Mouse (Mus musculus) Patski (cell line): ENCODE results near the gene Timm8a1. TPM values are rescaled to one million over a fixed set of nuclear protein-coding genes. Genes with fewer than 3 reads are reported as not detected.
"Not testable (repeated sequence)": the region's sequence is repeated elsewhere in the genome, so short reads cannot be mapped to it uniquely, and the experiment has no call there.

ENCODE experiments used
- ATAC-seq: fragments of 100-300 bp; one replicate; pipeline ENCODE4 v1.8.0; 2021
- CTCF ChIA-PET: fragments of 350-600 bp; sonication (Branson Sonifier 250); formaldehyde crosslinking; loops from one replicate; lab custom pipeline; 2022; ENCODE audit warnings: inconsistent platforms; lab: Charles Lee
- POLR2A ChIA-PET: fragments of 350-600 bp; sonication (Branson Sonifier 250); formaldehyde crosslinking; loops from one replicate; lab custom pipeline; 2022; ENCODE audit warnings: antibody characterized with exemption, inconsistent platforms; lab: Charles Lee
- DNase-seq: peaks from one replicate; pipeline ENCODE4 v3.0.0-alpha.2; 2011; ENCODE audit warnings: low read depth, low spot score
- H3K27me3 ChIP-seq: fragments of 371-371 bp; one replicate; pipeline ENCODE4 v1.5.1; 2021
- CTCF ChIP-seq: fragments of 100-300 bp; IDR thresholded peaks from one replicate; pipeline ENCODE4 v1.5.1; 2021
- in situ Hi-C: fragments of 300-500 bp; cut with MboI; formaldehyde crosslinking; loops from 3 replicates; pipeline ENCODE4 v1.11.1; 2018; ENCODE audit warnings: low pct_unique_long_range_greater_than_20kb, mixed read lengths
- polyA plus RNA-seq: library from polyadenylated mRNA; unstranded; gene quantifications from one replicate; pipeline ENCODE4 v1.2.3, GENCODE M21; 2021

Gene Timm8a1
- polyA plus RNA-seq, 1 experiment from 2014 or later = 63.0 TPM

DNA sequence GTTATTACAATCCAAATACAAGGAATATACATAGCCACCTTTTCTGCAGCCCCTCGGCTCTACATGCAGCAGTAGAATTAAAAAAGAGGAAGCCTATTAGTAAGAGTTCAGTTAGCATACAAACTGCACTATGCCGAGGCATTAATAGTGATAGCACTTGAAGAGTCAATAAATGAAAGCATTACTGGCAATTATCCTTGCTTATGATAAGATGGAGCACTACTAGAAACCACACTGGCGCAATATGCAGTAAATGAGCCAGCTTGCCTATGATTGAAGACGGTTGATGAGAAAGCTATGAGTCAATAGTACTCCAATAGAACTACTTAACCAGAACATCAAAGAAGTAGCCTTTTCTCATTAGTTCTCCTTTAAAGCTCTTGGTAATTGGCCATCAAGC lies 36.2 kb upstream of the Timm8a1 start:
- POLR2A ChIA-PET = no interaction called here
- TF ChIP-seq CTCF = no peak
- CTCF ChIA-PET = no interaction called here
- in situ Hi-C loops = no loop called here
- DNase-seq (no peak), ATAC-seq (no peak)
- H3K27me3 ChIP-seq = peaks cover 29% of the 10 kb centered on the region

DNA sequence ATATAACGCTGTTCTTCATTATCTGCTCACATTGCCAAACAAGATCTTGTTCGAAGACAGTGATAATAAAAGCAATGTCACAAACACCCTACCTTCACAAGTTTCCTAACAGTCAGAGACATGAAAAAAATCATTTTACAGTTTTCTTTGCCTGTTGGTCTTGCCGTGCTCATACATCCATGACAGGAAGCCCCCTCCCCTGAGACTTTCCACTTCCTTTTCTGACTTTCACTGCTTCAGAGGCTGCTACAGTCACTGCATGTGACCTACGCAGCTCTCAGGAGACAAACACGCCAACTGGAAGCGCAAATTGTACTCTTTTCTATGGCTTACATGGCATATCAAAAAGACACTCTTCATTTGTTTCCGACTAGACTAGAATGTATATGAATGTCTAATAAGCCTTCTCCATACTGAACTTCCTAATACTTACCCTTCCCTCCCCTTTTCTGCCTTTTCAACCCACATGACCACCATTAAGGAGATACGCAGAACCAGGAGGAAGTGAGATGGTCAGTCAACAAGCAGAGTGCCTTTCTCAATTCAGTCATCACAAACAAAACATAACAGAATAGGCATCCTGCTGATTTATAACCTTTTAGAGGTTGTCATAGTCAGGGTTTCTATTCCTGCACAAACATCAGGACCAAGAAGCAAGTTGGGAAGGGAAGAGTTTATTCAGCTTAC lies 25.0 kb upstream of the Timm8a1 start:
- in situ Hi-C loops = no loop called here
- ChIA-PET CTCF (no interaction called here), POLR2A (no interaction called here)
- TF ChIP-seq CTCF = no peak
- peaks cover 44% of the 10 kb centered on the region for H3K27me3 ChIP-seq
- no peak for ATAC-seq
- DNase-seq = no peak

DNA sequence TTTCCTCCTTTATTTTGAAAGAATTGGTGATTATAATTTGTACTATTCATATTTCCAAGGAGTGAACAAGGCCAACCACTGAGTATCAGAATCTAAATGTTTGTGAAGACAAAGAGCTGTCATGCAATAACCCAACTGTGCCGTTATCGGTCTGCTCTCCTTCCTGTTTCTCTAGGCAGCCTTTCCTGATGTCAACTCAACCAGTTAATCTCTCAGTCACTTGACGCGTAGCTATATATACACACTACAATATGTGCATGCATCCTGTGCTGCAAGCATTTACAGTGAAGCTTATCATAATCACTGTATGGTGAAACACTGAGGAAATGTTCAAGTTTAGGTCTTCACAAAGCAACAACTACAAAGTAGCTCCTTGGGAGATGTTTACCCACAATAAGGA lies 22.7 kb upstream of the Timm8a1 start:
- ATAC-seq (no peak), DNase-seq (no peak)
- in situ Hi-C loops = no loop called here
- ChIA-PET CTCF (interaction anchor here (2.2 kb wide), 1 partner anchor 20 kb away, joined by 5 read pairs; no protein-coding TSS in a partner anchor), POLR2A (interaction anchor here (0.6 kb wide), 1 partner anchor 1567 kb away, joined by 4 read pairs; no protein-coding TSS in a partner anchor)
- no peak for TF ChIP-seq CTCF
- peaks cover 57% of the 10 kb centered on the region for H3K27me3 ChIP-seq

DNA sequence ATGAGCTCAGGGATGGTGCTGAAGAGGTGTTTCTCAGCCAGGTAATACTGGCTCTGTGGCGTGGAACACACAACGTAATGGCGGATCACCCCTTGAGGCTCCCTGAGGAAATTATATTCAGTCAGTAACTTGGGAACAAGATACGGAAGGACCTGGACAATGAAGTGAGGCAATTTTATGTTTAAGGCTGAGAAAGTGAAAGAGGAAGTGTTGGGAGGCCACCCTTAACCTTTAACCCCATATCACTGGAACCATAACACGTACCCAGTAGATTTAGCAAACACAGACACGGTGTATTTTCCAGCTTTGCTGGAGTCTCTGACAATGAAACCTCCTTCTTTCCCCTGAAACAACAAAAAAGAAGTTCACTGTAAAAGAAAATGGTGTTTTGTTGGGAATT lies 12.8 kb upstream of the Timm8a1 start:
- CTCF ChIA-PET = interaction anchor here (1.3 kb wide), 1 partner anchor 9 kb away, joined by 3 read pairs; no protein-coding TSS in a partner anchor
- TF ChIP-seq CTCF = no peak
- peaks cover 6% of the 10 kb centered on the region for H3K27me3 ChIP-seq
- DNase-seq = no peak
- POLR2A ChIA-PET = interaction anchor here (0.7 kb wide), 1 partner anchor 21 kb away, joined by 3 read pairs; no protein-coding TSS in a partner anchor
- in situ Hi-C loops = no loop called here
- ATAC-seq = no peak

DNA sequence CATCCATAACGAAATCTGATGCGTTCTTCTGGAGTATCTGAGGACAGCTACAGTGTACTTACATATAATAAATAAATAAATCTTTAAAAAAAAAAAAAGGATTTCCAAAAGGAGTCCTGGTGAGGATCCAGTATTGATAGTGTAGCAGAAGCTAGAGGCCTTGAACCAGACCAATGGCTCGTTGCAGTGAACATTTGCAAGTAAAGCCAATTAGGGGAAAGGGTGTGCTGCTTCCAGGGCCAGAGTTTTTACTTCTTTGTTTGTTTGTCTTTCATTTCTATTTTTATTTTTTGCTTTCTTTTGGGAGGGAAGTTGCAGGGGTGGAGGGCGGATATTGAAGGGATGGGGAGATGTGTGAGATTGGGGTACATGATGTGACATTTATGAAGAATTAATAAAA lies 11.7 kb upstream of the Timm8a1 start:
- POLR2A ChIA-PET = no interaction called here
- no peak for TF ChIP-seq CTCF
- peaks cover 3% of the 10 kb centered on the region for H3K27me3 ChIP-seq
- in situ Hi-C loops = no loop called here
- CTCF ChIA-PET = no interaction called here
- DNase-seq (no peak), ATAC-seq (no peak)

DNA sequence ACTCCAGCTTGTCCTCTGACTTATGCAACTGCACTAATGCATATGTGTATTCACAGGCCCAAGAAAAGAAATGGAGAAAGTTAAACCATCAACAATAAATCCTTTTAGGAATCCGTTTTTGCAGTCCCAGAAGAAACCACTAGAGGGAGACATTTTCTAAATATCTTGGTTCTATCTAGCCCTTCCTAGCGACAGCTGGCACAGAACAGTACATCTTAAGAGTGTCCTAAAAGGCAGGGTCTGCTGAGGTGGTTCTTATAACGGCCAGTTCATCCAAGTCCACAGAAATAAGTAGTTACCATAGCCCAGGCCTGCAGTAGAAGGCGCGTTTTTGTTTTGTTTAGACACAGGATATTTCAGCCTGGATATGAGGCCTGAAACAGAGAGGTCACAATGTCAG lies 9.2 kb upstream of the Timm8a1 start:
- DNase-seq = no peak

DNA sequence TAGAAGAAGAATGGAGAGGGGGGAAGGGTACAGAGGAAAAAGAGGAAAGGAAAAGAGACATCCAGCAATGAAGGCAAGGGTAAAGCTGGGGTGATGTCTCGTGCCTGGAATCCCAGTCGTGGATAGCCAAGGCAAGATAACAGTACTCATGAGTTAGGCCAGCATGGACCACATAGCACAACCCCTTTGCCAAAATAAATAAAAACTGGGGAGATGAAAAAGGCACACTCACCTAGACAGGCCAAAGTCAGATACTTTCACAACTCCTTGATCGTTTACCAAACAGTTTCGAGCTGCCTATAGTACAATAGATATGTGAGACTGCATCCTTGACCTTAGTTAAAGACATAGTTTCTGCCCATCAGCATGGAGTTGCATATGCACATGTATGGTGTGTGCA lies 5.7 kb upstream of the Timm8a1 start:
- ChIA-PET CTCF (no interaction called here), POLR2A (no interaction called here)
- H3K27me3 ChIP-seq = no peaks in the 10 kb centered on the region
- in situ Hi-C loops = no loop called here
- ATAC-seq (no peak), DNase-seq (no peak)
- TF ChIP-seq CTCF = no peak

More for the DNA sequence above, 9.2 kb upstream of the Timm8a1 start:
- H3K27me3 ChIP-seq = no peaks in the 10 kb centered on the region
- in situ Hi-C loops = no loop called here
- peak; percentile 67 for TF ChIP-seq CTCF
- POLR2A ChIA-PET = no interaction called here
- ATAC-seq = no peak
- CTCF ChIA-PET = interaction anchor here (0.8 to 1.4 kb wide), 3 partner anchors 10 to 32 kb away, joined by 3 read pairs; partner anchors contain the start of genes Btk and Timm8a1

DNA sequence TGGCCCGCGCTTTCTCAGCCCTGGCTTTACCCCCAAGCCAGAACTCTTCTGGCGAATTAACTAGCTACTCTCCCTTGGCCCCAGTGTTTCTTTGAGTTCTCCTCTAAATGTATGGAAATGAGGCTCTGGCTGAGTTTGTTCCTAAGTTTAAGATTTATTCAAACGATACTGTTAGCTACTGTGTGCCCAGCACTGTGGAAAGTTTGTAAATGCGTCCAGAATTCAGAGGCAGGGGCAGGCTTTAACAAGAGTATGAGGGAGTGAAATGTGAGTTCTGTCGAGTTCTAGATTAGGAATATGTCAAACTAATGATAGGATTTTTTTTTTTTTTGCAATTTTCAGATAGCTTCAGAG lies 267 bp upstream of the Timm8a1 start:
- ATAC-seq (no peak), DNase-seq (no peak)
- in situ Hi-C loops = no loop called here
- POLR2A ChIA-PET = no interaction called here
- CTCF ChIA-PET = interaction anchor here (1.2 to 1.3 kb wide), 2 partner anchors 9 to 34 kb away, joined by 3 to 4 read pairs; no protein-coding TSS in a partner anchor
- no peak for TF ChIP-seq CTCF
- H3K27me3 ChIP-seq = no peaks in the 10 kb centered on the region

DNA sequence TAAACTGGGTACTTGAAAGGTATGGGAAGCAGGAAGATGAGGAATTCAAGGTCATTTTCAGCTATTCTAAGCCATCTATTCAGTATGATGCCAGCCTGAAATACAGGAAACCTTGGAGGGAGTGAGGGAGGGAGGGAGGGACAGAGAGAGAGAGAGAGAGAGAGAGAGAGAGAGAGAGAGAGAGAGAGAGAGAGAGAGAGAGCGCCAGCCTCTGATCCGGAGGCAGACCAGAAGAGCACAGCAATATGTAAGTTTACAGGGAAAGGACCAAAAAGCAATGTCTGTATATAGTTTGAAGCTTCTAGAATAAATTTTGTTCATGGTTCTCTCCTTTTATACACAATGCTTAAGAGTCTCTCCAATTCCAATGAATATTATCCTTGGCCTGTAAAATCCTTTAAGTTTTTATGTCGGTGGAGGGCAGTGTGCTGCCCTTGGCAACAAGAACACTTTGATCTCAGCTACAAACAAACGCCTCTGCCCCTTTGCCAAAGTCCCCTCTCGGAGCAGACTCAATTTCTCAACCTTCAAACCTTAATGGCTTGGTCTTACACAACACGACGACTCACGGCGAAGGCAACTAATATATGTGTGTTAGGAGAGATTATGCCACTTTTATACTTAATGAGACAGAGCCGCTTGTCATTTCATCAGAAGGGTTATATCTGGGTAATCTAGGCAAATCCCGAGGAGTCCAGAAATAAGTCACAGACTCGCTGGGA lies 1.1 kb downstream of the Timm8a1 start:
- POLR2A ChIA-PET = no interaction called here
- H3K27me3 ChIP-seq = peaks cover 8% of the 10 kb centered on the region
- in situ Hi-C loops = no loop called here
- CTCF ChIA-PET = interaction anchor here (1.1 to 1.3 kb wide), 3 partner anchors 10 to 59 kb away, joined by 3 read pairs; no protein-coding TSS in a partner anchor
- no peak for TF ChIP-seq CTCF
- DNase-seq (no peak), ATAC-seq (peak; percentile 5)

DNA sequence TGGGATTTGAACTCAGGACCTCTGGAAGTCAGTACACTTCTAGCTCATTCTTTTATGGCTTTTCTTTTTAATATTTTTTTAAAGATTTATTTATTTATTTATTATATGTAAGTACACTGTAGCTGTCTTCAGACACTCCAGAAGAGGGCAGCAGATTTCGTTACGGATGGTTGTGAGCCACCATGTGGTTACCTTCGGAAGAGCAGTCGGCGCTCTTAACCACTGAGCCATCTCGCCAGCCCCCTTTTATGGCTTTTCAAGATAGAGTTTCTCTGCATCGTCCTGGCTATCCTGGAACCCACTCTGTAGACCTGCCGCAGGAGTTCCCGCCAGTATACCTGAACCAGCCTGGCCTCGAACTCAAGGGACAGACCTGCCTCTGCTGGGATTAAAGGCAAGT lies 1.9 kb downstream of the Timm8a1 start:
- CTCF ChIA-PET = interaction anchor here (0.9 to 1.3 kb wide), 5 partner anchors 9 to 51 kb away, joined by 3 to 5 read pairs (median 3); no protein-coding TSS in a partner anchor
- H3K27me3 ChIP-seq, DNase-seq, ATAC-seq, in situ Hi-C loops, POLR2A ChIA-PET: not testable (repeated sequence)

DNA sequence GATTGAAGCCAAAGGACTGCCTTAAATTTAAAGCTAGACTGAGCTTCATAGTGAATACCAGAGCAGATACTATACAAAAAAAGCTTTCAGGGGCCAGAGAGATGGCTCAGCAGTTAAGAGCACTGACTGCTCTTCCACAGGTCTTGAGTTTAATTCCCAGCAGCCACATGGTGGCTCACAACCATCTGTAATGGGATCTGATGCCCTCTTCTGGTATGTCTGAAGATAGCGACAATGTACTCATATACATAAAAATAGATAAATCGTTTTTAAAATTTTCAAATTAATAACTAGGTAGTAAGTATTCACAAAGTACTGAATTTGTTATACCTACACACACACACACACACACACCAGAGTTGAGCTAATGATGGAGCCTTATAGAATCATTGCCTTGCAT lies 8.3 kb downstream of the Timm8a1 start:
- ChIA-PET POLR2A (interaction anchor here (0.6 kb wide), 2 partner anchors 21 to 341 kb away, joined by 3 read pairs; no protein-coding TSS in a partner anchor), CTCF (interaction anchor here (0.9 to 1.5 kb wide), 2 partner anchors 10 to 24 kb away, joined by 3 to 8 read pairs; no protein-coding TSS in a partner anchor)
- DNase-seq (no peak), ATAC-seq (no peak)
- in situ Hi-C loops = no loop called here
- H3K27me3 ChIP-seq = peaks cover 8% of the 10 kb centered on the region
- TF ChIP-seq CTCF = no peak
